Mouse (Mus musculus) myocyte (in vitro differentiated cells): ENCODE results near the gene Rbm39. TPM values are rescaled to one million over a fixed set of nuclear protein-coding genes. Genes with fewer than 3 reads are reported as not detected.

Experiments
- H3K27me3 ChIP-seq: one replicate; pipeline ENCODE4 v1.6.1; 2011; ENCODE audit not compliant: control insufficient read depth, insufficient read depth, insufficient read length
- H3K36me3 ChIP-seq: one replicate; pipeline ENCODE4 v1.6.1; 2011; ENCODE audit not compliant: control insufficient read depth, insufficient read depth
- H3K4me2 ChIP-seq: one replicate; pipeline ENCODE4 v1.6.1; 2011; ENCODE audit warnings: low read depth, control low read depth
- H3K4me3 ChIP-seq: one replicate; pipeline ENCODE4 v1.5.1; 2011; ENCODE audit warnings: mild to moderate bottlenecking, control low read depth, moderate library complexity
- H3K79me2 ChIP-seq: one replicate; pipeline ENCODE4 v1.6.1; 2011; ENCODE audit not compliant: control insufficient read depth, insufficient read depth
- H3ac ChIP-seq: one replicate; pipeline ENCODE4 v1.6.1; 2011; ENCODE audit not compliant: control insufficient read depth, insufficient read length
- CEBPB ChIP-seq: IDR thresholded peaks from 2 replicates; pipeline ENCODE4 v1.6.1; 2011; ENCODE audit warnings: mild to moderate bottlenecking, moderate library complexity; ENCODE audit not compliant: poor library complexity, insufficient read depth, severe bottlenecking
- E2F4 ChIP-seq: IDR thresholded peaks from one replicate; pipeline ENCODE4 v1.6.1; 2011; ENCODE audit warnings: mild to moderate bottlenecking, control low read depth, moderate library complexity; ENCODE audit not compliant: insufficient read depth
- MAX ChIP-seq: IDR thresholded peaks from one replicate; pipeline ENCODE4 v1.6.1; 2011; ENCODE audit warnings: low read depth, mild to moderate bottlenecking, control low read depth
- MYOD1 ChIP-seq, 3 experiments: IDR thresholded peaks; one replicate each; pipeline ENCODE4 v1.6.1; 2011; ENCODE audit warnings: control low read depth in 2 of 3, low read depth in 2 of 3, mild to moderate bottlenecking in 2 of 3, moderate library complexity in 1 of 3; ENCODE audit not compliant: insufficient read length in 2 of 3, control insufficient read depth in 1 of 3
- MYOG ChIP-seq, 3 experiments: IDR thresholded peaks; one replicate each; pipeline ENCODE4 v1.6.1; 2011; ENCODE audit warnings: control low read depth in 2 of 3, low read depth in 2 of 3, mild to moderate bottlenecking in 2 of 3; ENCODE audit not compliant: insufficient read length in 2 of 3, control insufficient read depth in 1 of 3, insufficient read depth in 1 of 3
- POLR2A ChIP-seq: IDR thresholded peaks from one replicate; pipeline ENCODE4 v1.6.1; 2011; ENCODE audit warnings: low read depth, mild to moderate bottlenecking, control low read depth, moderate library complexity; ENCODE audit not compliant: insufficient read length
- POLR2AphosphoS2 ChIP-seq: IDR thresholded peaks from one replicate; pipeline ENCODE4 v1.6.1; 2011; ENCODE audit warnings: low read depth, control low read depth; ENCODE audit not compliant: insufficient read length
- REST ChIP-seq: IDR thresholded peaks from one replicate; pipeline ENCODE4 v1.6.1; 2011; ENCODE audit warnings: mild to moderate bottlenecking, control low read depth, moderate library complexity; ENCODE audit not compliant: insufficient read depth, insufficient read length
- SRF ChIP-seq: IDR thresholded peaks from one replicate; pipeline ENCODE4 v1.6.1; 2011; ENCODE audit warnings: low read depth; ENCODE audit not compliant: control insufficient read depth, insufficient read length
- TCF12 ChIP-seq: IDR thresholded peaks from one replicate; pipeline ENCODE4 v1.6.1; 2011; ENCODE audit warnings: mild to moderate bottlenecking, control low read depth; ENCODE audit not compliant: poor library complexity, insufficient read depth, severe bottlenecking
- TCF3 ChIP-seq: IDR thresholded peaks from one replicate; pipeline ENCODE4 v1.6.1; 2011; ENCODE audit warnings: low read depth, control low read depth; ENCODE audit not compliant: insufficient read length
- USF1 ChIP-seq: IDR thresholded peaks from one replicate; pipeline ENCODE4 v1.6.1; 2011; ENCODE audit warnings: low read depth, mild to moderate bottlenecking, control low read depth, moderate library complexity
- polyA plus RNA-seq: library from polyadenylated mRNA; unstranded; fragments of >200 nt; fragmentation: generic; extraction: Trizol; gene quantifications from one replicate; pipeline ENCODE4 v1.2.1, GENCODE M21; 2012; ENCODE audit warnings: missing spikeins

Rbm39 gene
- polyA plus RNA-seq, 1 experiment = 53.7 TPM

DNA sequence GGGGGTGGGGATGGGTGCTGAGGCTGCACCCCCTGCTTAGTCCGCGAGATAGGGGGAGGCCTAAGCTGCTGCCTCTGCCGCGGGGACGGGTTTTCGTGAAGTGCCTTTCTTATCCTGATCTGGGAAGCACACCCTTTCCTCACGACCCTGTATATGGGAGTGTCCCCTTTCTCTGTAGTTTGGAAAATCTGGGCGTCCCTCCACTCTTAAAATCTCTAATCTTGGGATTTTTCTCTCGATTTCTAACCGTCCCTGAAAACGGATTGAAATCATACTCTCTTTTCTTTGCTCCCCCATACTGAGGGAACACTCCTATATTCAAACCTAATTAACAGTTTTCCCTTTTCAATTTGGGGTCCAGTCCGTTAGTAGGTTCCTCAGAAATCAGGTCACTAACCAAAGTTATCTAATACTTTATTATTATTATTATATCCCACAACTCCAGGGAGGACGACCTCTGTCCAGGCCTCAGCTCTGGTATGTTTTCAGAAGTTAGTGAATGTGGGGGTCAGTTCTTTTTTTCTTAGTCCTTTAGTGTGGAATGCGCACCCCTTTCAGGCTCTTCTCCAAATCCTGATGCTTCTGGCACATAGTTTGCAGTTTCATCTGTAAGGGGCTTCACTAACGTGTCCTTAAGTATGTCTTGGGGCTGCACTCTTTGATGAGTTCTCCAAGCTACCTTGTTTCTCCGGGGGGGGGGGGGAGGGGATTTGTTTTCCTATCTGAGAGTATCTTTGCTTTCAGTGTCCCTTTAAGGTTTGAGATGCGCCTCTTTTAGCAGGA, 17.3 kb upstream of the Rbm39 start:
- peaks cover 4% of the 10 kb centered on the region for H3K36me3 ChIP-seq
- H3K4me3 ChIP-seq = peak overlapping the region; percentile 66
- peak overlapping the region; percentile 90 for H3K4me2 ChIP-seq
- H3ac ChIP-seq = peak overlapping the region; percentile 87
- H3K79me2 ChIP-seq = peaks cover 51% of the 10 kb centered on the region
- peak; percentile 15 for TF ChIP-seq POLR2AphosphoS2
- no peak for TF ChIP-seq TCF3
- no peaks in the 10 kb centered on the region for H3K27me3 ChIP-seq

DNA sequence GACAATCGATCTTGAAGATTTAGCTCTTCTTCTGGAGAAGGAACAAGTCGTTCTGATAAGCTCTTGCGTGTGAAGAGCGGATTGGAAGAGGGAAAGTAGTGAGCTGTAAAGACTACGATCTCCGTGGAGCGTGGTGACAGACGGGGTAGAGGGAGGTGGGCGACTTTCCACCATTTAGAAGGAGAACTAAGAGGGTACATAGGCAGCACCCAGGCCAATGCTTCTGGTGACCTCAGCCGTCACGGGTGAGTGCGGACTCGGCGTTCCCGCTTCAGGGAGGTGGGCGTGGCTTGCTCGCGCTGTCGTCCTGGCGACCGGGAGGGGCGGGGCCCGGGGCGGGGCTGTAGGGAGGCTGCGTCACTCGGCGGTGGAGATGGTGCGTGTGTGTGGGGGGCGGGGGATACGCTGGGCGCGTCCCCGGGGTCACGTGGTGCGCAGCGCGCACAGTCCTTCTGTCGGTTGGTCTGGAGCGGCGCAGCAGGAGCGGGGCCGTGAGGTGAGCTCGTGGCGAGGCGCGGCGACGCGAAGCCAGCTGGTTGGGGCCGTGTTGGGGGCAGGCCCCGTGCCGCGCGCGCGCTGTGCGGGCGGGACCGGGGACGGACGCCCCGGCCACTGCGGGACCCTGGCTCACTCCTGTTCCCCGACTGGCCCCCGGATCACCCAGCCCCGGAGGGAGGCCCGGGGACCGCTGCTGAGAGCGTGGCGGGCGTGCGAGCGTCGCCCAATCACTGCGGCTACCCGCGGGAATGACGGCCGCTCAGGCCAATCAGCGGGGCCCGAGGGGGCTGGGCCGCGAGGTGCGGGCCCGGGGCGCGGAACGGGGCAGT, 16.5 kb upstream of the Rbm39 start, which contains the start of gene Phf20:
Gene Phf20, plus strand, starts transcription at position 165 of the 827 bp plus-strand sequence.
- TF ChIP-seq MYOG (IDR thresholded peaks at IDR 0.05; ENCODE audit: control insufficient read depth in 1 of 3, insufficient read depth in 1 of 3, insufficient read length in 2 of 3, low read depth in 2 of 3) (peak in 2 of 3 experiments; percentile 24 to 50), TCF3 (peak; percentile 16), SRF (no peak), E2F4 (no peak), POLR2AphosphoS2 (peak; percentile 92), POLR2A (peak; percentile 96), USF1 (peak; percentile 92), REST (no peak), CEBPB (no peak), MYOD1 (IDR thresholded peaks at IDR 0.05; ENCODE audit: control insufficient read depth in 1 of 3, insufficient read length in 2 of 3, low read depth in 2 of 3) (peak in 1 of 3 experiments; percentile 60)
- Histone ChIP-seq H3K27me3 (no peaks in the 10 kb centered on the region), H3K4me3 (peak within 1 kb of the TSS; percentile 66), H3ac (peak within 1 kb of the TSS; percentile 87), H3K4me2 (peak within 1 kb of the TSS; percentile 90), H3K36me3 (peaks cover 4% of the 10 kb centered on the region), H3K79me2 (peaks cover 46% of the 10 kb centered on the region)

DNA sequence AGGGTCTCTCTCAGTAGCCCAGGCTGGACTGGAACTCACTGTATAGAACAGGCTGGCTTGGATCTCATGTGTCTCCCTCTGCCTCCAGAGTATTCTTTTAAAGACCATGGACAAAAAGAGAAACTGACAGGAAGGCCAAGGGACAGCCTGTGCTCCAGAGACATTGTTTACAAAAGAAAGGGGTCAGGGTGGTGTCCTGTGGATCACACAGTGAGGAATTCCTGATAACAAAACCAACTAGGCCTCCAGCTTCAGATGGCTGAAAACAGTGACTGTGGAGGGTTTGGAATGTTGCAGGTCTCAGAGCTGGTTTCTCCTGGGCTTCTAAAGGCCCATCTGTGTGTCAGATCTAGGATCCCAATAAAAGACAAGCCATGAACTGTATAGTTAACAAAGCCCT, 14.5 kb upstream of the Rbm39 start:
- Histone ChIP-seq H3K27me3 (no peaks in the 10 kb centered on the region), H3K79me2 (peaks cover 26% of the 10 kb centered on the region), H3ac (no peak overlapping the region), H3K4me2 (no peak overlapping the region), H3K36me3 (no peaks in the 10 kb centered on the region), H3K4me3 (no peak overlapping the region)
- no peak for TF ChIP-seq CEBPB
- no peak for TF ChIP-seq MYOG (IDR thresholded peaks at IDR 0.05; ENCODE audit: control insufficient read depth in 1 of 3, insufficient read depth in 1 of 3, insufficient read length in 2 of 3, low read depth in 2 of 3)
- no peak for TF ChIP-seq REST
- TF ChIP-seq E2F4 = no peak
- TF ChIP-seq POLR2AphosphoS2 = no peak
- TF ChIP-seq TCF12 = no peak
- TF ChIP-seq TCF3 = no peak
- no peak for TF ChIP-seq SRF
- TF ChIP-seq MYOD1 (IDR thresholded peaks at IDR 0.05; ENCODE audit: control insufficient read depth in 1 of 3, insufficient read length in 2 of 3, low read depth in 2 of 3) = no peak
- no peak for TF ChIP-seq POLR2A
- TF ChIP-seq USF1 = no peak
- no peak for TF ChIP-seq MAX

DNA sequence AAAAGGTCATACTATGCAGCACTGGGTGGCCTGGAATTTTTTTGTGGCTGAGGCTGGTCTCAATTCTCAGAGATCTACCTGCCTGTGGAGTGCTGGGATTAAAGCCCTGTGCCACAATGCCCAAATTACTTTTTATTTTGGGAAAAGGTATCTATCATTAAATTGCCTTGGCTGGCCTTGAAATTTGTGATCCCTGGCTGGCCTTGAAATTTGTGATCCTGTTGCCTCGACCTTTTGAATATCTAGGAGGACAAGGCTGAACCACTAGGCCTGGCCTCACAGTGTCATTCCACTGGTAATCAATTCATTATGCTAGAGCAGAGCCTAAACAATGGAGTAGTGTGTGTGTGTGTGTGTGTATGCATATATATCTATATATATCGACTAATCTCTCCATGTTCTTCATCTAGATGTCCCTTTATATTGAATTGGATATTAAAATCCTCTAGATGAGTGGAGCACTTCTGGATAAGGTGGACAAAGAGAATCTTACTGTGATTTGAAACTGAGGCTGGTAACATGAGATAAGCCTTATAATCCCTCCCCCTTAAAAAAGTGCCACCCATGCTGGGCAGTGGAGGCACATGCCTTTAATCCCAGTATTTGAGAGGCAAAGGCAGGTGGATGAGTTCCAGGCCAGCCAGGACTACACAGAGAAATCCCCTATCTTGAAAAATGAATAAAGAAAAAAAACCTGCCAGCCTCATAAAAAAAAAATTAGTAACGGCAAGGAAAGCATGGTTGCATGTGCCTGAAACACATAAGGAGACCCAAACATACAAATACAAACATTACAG, 13.2 kb upstream of the Rbm39 start:
- H3K4me2 ChIP-seq = no peak overlapping the region
- no peaks in the 10 kb centered on the region for H3K36me3 ChIP-seq
- H3K27me3 ChIP-seq = no peaks in the 10 kb centered on the region
- TF ChIP-seq MYOD1 (IDR thresholded peaks at IDR 0.05; ENCODE audit: control insufficient read depth in 1 of 3, insufficient read length in 2 of 3, low read depth in 2 of 3) (peak in 1 of 3 experiments; percentile 54), MYOG (IDR thresholded peaks at IDR 0.05; ENCODE audit: control insufficient read depth in 1 of 3, insufficient read depth in 1 of 3, insufficient read length in 2 of 3, low read depth in 2 of 3) (no peak)
- no peak overlapping the region for H3ac ChIP-seq
- peaks cover 13% of the 10 kb centered on the region for H3K79me2 ChIP-seq
- no peak overlapping the region for H3K4me3 ChIP-seq

DNA sequence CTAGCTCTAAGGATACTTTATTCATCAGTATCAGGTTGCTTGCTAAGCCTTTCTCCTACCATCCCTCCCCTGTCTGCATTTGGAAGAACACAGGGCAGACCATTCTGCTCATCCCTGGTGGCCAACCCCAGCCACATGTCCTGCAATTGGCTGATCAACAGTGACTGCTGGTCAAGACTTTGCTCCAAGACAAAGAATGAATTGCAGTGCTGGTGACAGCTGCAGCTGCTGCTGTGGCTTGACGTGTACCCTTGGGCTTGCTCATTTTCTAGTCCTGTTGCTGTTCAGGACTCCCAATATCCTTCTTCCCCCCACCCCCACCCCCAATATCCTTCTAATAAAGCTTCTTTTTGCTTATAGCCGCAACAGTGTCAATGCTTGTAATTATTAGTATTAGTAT, 12.0 kb upstream of the Rbm39 start:
- peaks cover 1% of the 10 kb centered on the region for H3K79me2 ChIP-seq
- H3ac ChIP-seq = no peak overlapping the region
- H3K36me3 ChIP-seq = no peaks in the 10 kb centered on the region
- H3K4me2 ChIP-seq = peak overlapping the region; percentile 16
- peak; percentile 94 for TF ChIP-seq TCF12
- peak; percentile 96 for TF ChIP-seq TCF3
- TF ChIP-seq POLR2A = no peak
- no peak for TF ChIP-seq CEBPB
- TF ChIP-seq USF1 = no peak
- no peak for TF ChIP-seq E2F4
- no peak for TF ChIP-seq MAX
- no peak for TF ChIP-seq POLR2AphosphoS2
- TF ChIP-seq MYOD1 (IDR thresholded peaks at IDR 0.05; ENCODE audit: control insufficient read depth in 1 of 3, insufficient read length in 2 of 3, low read depth in 2 of 3) = peak; percentile 94 to 99 (median 99)
- TF ChIP-seq REST = no peak
- peak; percentile 89 to 98 (median 94) for TF ChIP-seq MYOG (IDR thresholded peaks at IDR 0.05; ENCODE audit: control insufficient read depth in 1 of 3, insufficient read depth in 1 of 3, insufficient read length in 2 of 3, low read depth in 2 of 3)
- TF ChIP-seq SRF = no peak
- no peaks in the 10 kb centered on the region for H3K27me3 ChIP-seq
- H3K4me3 ChIP-seq = no peak overlapping the region
